Mouse (Mus musculus): ENCODE data around the gene Rap1b.

- TF ChIP-seq POLR2A (IDR thresholded peaks at IDR 0.05; ENCODE audit: low read depth, low read length) (no peak), CTCF (IDR thresholded peaks at IDR 0.05; ENCODE audit: extremely low read depth, insufficient read length, insufficient replicate concordance, low read depth, low read length) (no peak)
Observed at GRCm38 (mm10) chr10:117812501-117812900, 33.3 kb downstream of the Rap1b start.
